Mouse (Mus musculus) cerebellum, adult 8-10 months (tissue): ENCODE results near the gene Ywhah.

ENCODE experiments used
- DNase-seq: peaks from one replicate; pipeline ENCODE4 v3.0.0; 2022

Gene Ywhah

DNA sequence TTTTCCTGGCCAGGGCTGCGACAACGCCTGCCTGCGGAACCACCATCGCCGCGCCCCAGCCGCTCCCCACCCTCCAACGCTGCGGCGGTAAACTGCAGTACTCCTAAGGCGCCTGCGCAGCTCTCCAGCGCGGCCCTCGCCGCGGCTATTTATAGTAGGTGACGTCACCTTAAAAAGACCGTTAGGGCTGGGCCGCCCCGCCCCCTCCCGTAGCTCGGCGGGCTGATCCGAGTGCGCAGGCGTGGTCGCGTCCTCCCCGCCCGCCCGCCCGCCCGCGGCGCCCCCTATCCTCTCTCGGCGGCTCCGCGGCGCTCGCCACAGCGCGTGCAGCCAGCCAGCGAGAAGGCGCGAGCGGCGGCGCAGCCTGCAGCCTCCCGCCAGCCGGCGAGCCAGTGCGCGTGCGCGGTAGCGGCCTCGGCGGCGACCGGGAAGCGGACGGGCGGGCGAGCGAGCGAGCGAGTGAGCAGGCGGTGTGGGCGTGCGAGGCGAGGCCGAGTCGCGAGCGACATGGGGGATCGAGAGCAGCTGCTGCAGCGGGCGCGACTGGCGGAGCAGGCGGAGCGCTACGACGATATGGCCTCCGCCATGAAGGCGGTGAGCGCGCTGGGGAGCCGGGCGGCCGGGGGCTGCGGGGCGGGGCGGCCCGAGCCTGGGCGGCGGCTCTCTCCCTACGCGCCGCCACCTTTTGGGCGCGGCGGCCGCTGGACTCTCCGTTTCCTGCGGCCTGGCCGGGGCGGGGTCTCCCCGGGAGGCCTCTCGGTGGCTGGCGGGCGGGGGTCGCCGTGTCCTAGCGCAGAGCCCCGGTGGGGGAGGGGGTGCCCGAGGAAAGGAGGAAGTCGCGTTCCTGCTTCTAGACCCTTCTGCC lies at the start of gene Ywhah:
TSS of gene Ywhah (plus strand) at position 256 of the 865 bp plus-strand sequence.
- peak; percentile 97 for DNase-seq

- DNase-seq, result no peak
These were observed 42.1 kb upstream of the Ywhah start for GRCm38 (mm10) chr5:32976541-32976940.

GRCm38 (mm10) chr5:32977179-32977578 lies 41.4 kb upstream of the Ywhah start:
- no peak for DNase-seq

GRCm38 (mm10) chr5:32985379-32985778 lies 33.2 kb upstream of the Ywhah start:
- no peak for DNase-seq

DNA sequence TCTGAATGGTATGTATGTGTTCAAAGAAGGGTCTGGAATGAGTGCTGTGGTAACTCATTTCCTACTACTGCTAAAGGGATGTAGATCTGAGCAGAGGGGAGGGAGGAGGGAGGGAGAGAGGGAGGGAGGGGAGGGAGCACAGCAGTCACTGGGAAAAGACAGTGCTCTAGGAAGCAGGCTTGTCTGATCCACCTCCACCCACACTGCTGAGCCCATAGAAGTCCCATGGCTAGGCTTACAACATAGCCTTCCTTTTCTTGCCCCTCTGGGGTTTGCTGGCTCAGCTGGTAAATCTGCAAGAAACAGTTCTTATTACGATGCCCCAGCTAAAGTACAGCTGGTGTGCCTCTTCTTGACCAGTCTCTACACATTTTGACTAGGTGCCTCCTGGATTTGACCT lies 30.7 kb upstream of the Ywhah start:
- no peak for DNase-seq

- DNase-seq, result no peak
These were observed 28.5 kb upstream of the Ywhah start for GRCm38 (mm10) chr5:32989959-32990640.

DNA sequence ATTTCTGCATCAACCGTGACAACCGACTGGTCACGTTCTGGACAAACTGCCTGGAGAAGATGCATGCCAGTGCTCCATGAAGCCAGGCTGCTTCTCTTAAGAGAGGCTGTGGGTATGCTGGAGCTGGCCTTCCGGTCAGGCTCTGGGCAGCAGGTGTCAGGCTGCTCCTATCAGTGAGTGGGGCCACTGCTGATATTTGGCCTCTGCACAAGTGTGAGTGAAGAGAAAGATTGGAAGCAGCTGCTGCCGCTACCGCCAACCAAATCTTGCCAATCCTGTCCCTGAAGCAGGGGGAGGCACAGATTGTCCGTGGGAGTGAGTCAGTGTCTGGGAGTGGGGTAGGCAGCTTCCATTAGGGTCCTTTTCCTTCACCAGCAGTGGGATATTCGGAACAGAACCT lies 27.5 kb upstream of the Ywhah start:
- DNase-seq, result peak; percentile 61

GRCm38 (mm10) chr5:32994471-32994870 lies 24.1 kb upstream of the Ywhah start:
- no peak for DNase-seq

DNA sequence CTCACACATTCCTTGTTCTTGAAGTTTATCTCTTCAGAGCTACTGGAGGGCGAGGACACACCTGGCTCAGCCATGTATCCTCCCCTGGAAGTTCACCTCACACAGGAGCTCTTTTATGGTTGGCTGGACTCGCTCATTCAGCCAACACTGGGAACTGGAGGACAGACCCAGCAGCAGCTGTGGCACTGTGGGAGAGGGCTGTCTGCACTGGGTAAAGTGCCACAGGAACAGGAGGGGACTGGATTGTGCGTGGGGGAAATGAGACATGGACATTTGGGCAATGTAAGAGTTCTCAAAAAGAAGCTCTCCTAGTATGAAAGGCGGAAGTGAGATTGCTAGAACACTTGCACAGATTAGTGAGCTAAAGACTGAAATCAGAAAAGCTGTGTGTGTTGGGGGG lies 22.9 kb upstream of the Ywhah start:
- no peak for DNase-seq

DNA sequence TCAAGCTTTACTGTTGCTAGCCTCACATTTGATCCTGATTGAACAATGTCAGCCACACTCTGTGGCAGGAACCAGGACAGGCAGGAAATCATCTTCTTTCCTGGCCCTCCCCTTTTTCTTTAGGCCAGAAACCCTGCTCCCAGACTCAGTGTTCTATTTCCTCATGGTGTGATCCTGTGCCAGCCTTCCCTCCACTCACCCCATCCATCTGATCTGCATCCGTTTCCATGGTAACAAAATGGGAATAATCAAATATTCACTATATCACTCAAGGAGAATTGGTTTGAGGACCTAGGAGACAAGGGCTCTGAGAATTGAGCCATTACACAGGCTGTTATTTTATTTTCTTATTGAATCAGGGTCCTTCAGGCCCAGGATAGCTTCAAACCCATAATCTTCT lies 22.1 kb upstream of the Ywhah start:
- DNase-seq, result no peak

GRCm38 (mm10) chr5:32997686-32998085 lies 20.9 kb upstream of the Ywhah start:
- no peak for DNase-seq

- no peak for DNase-seq
These were observed 19.8 kb upstream of the Ywhah start for GRCm38 (mm10) chr5:32998783-32999182.

GRCm38 (mm10) chr5:33001111-33001510 lies 17.5 kb upstream of the Ywhah start:
- no peak for DNase-seq

DNA sequence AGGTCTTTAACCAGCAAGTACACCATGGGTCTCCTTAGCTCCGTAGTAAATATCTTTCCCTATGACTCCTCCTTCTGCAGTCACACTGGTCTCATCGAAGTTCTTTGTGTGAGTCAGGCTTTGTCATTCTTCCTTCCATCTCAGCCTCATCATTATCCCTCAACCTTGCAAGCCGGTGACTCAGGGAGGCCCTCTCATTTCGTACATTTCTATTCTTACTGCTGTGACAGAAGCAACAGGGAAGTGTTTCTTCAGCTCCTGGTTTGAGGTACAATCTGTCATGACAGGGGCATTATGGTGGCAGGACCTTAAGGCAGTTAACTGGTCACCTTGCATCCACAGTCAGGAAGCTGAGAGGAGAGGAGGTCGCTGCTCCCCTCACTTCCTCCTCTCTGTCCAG lies 15.8 kb upstream of the Ywhah start:
- no peak for DNase-seq

DNA sequence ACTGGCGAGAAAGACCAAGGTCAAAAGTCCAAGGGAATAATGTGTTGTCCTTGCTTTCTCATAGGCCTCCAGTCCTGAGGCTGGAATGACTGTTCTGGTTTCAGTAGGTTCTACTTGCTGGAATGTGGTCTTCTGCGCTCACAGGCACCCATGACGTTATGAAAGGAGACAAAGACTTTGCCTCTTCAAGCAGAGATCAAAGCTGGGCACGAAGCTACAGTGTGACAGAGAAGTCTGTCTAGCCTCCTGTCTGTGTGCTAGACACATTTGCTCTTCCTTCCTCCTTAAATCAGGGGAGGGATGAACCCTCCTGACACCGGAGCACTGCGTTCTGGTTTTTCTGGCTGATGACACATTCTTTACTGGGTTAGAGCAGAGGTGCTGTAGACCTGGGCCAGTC lies 15.1 kb upstream of the Ywhah start:
- DNase-seq, result no peak

- no peak for DNase-seq
These were observed 14.5 kb upstream of the Ywhah start for GRCm38 (mm10) chr5:33004110-33004509.

DNA sequence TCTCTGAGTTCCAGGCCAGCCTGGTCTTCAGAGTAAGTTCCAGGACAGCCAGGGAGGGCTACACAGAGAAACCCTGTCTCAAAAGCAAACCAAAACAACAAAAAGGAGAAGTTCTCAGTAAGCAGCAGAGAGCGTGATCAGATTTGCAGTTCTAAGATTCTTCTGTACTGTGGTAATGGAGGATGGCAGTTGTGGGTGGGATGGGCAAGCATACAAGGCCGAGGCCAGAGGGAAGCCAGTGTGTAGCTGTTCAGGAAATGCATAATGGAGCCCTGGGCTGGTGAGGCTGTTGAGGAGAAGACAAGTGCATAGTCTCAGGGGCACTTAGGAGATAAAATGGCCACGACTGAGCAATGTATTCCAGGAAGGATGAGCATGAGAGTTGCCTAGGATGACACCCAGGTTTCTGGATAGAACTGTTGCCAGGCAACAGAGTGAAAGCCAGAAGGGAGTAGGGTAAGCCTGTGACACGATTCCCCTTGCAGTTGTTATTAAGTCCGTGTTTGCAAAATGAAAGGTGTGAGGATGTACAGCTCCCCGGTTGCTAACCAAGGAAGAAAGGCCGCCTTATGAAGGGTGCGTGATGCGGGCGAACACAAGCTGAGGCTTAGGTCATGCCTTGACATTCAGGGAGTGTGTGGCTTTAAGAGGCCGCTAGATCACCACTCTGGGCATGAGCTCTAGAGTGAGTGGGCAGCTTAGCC lies 13.0 kb upstream of the Ywhah start:
- DNase-seq, result no peak

DNA sequence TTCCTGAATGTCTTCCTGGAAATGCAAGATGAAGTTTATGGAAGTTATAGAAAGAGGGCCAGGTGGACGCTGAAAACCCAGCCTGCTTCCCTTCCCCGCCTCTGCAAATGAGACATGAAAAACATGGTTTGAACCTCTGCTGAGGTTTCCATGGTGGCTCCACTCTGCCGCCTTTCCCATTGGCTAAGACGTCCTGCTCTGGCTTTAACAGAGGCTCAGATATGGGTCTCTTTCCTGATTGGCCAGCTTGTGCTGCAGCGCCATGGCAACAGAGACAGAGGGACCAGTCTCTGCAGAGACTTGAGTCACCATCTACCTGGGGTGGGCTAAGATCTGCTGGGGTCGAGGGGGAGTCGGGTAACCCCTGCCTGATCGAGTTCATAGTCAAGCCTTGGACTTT lies 11.9 kb upstream of the Ywhah start:
- no peak for DNase-seq

GRCm38 (mm10) chr5:33007371-33007770 lies 11.2 kb upstream of the Ywhah start:
- DNase-seq, result no peak

GRCm38 (mm10) chr5:33009301-33009700 lies 9.3 kb upstream of the Ywhah start:
- no peak for DNase-seq

- peak; percentile 27 for DNase-seq
These were observed 8.5 kb upstream of the Ywhah start for GRCm38 (mm10) chr5:33009818-33010812.
